Mouse (Mus musculus): ENCODE results near the gene Gm14744. TPM values are rescaled to one million over a fixed set of nuclear protein-coding genes. Genes with fewer than 3 reads are reported as not detected.

Gm14744 gene
- not detected for polyA plus RNA-seq (2014; fragmentation: Illumina TruSeq; extraction: RNeasy Lipid Tissue Mini Kit (QIAGEN cat#74804))

GRCm38 (mm10) chrX:77864458-77864857, at the start of gene Gm14744:
TSS of gene Gm14744 (plus strand) at chrX:77864758.

GRCm38 (mm10) chrX:77853523-77853922, 11.0 kb upstream of the Gm14744 start, which contains the start of gene Pbsn:
TSS of gene Pbsn (minus strand) at chrX:77853623.

Other genes with a start within 250 kb of the Gm14744 start
- gene Prkx, start 68.5 kb upstream of the Gm14744 start, polyA plus RNA-seq (2014; fragmentation: Illumina TruSeq; extraction: RNeasy Lipid Tissue Mini Kit (QIAGEN cat#74804)) = 36.1 TPM
- not detected for gene Pbsn, start 11.1 kb upstream of the Gm14744 start, polyA plus RNA-seq (2014; fragmentation: Illumina TruSeq; extraction: RNeasy Lipid Tissue Mini Kit (QIAGEN cat#74804))
- gene 5430402E10Rik, start 60.3 kb downstream of the Gm14744 start, polyA plus RNA-seq (2014; fragmentation: Illumina TruSeq; extraction: RNeasy Lipid Tissue Mini Kit (QIAGEN cat#74804)) = not detected
- gene Obp1a, start 226.6 kb downstream of the Gm14744 start, polyA plus RNA-seq (2014; fragmentation: Illumina TruSeq; extraction: RNeasy Lipid Tissue Mini Kit (QIAGEN cat#74804)) = not detected